ENCODE assay signal across 8 mouse cellular contexts in the genomic region with DNA sequence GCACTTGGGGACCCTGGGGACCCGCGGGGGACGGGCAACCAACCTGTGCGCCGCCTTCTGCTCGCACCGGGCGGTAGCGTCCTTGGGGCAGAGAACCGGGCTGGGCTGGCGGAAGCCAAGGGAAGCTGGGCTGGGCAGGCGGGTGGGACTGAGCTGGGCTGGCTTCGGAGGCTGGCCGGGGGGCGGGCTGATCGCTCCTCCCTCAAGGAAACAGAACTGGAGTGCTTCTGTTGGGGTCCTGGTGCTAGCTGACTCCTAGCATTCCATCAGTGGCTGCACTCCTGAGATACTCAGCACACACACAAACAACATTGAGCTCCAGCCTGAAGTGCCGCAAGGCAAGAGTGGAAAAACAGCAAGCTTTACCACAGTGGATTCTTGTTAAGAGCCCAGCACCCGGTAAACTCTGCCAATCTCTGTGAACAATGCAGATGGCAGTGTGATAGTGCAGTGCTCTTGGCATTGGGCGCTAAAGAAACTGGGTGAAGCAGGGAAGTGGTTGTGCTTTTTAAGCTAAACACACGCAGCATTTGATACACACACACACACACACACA. TPM values are rescaled to one million over a fixed set of nuclear protein-coding genes. Genes with fewer than 3 reads are reported as not detected.
A peak's percentile ranks its signal among the peaks of the same experiment; 100 is the strongest.
DNase-seq lines count a peak whose midpoint lies in the region; ATAC-seq and TF ChIP-seq lines count a peak whose summit lies in the region.

A gene (minus strand): TSS at position 292 of the 556 bp plus-strand sequence.

- H3K9me3 ChIP-seq in embryonic facial prominence, embryonic 15.5 days (replicated peaks) = no peaks in the 10 kb centered on the region
- no peaks in the 10 kb centered on the region for H3K9me3 ChIP-seq in stomach, postnatal 0 days (ENCODE audit: control insufficient read depth, low read length)

- no peak for TF ChIP-seq CTCF in gastrocnemius, adult 2 months (IDR thresholded peaks at IDR 0.05)
- peak; percentile 13; the same call in 1 of the 2 replicates for TF ChIP-seq CTCF in stomach, postnatal 0 days (IDR thresholded peaks at IDR 0.05; ENCODE audit: low read depth)

- 7% methylated on average over 20 of the region's 20 CpGs for WGBS in embryonic facial prominence, embryonic 15.5 days
- WGBS in stomach, postnatal 0 days = 6% methylated on average over 19 of the region's 20 CpGs

- TF ChIP-seq EP300 in stomach, postnatal 0 days (optimal IDR thresholded peaks at IDR 0.05) = no peak

- H3K27me3 ChIP-seq in embryonic facial prominence, embryonic 15.5 days = no peaks in the 10 kb centered on the region
- no peaks in the 10 kb centered on the region for H3K27me3 ChIP-seq in stomach, postnatal 0 days (ENCODE audit: control insufficient read depth, insufficient read depth, low read length)

- H3K27ac ChIP-seq in gastrocnemius, adult 2 months = peak within 1 kb of the TSS; percentile 77
- 0 out of 2 replicates have a peak within 1 kb of the TSS, but pooled peaks have one; percentile 28 for H3K27ac ChIP-seq in embryonic facial prominence, embryonic 15.5 days (replicated peaks)
- no peak within 1 kb of the TSS for H3K27ac ChIP-seq in stomach, postnatal 0 days (replicated peaks)

- H3K4me1 ChIP-seq in embryonic facial prominence, embryonic 15.5 days = peaks cover 19% of the 10 kb centered on the region
- 0 out of 2 replicates have a peak, but pooled peaks cover 6% of the 10 kb centered on the region for H3K4me1 ChIP-seq in stomach, postnatal 0 days (replicated peaks; ENCODE audit: control insufficient read depth, insufficient read depth)

- no peaks in the 10 kb centered on the region for H3K36me3 ChIP-seq in embryonic facial prominence, embryonic 15.5 days
- H3K36me3 ChIP-seq in stomach, postnatal 0 days (ENCODE audit: control insufficient read depth, insufficient read depth, low read length) = no peaks in the 10 kb centered on the region

- peak within 1 kb of the TSS; percentile 64 for H3K4me3 ChIP-seq in gastrocnemius, adult 2 months
- peak within 1 kb of the TSS; percentile 35 for H3K4me3 ChIP-seq in embryonic facial prominence, embryonic 15.5 days (replicated peaks)
- peak within 1 kb of the TSS; percentile 31 for H3K4me3 ChIP-seq in stomach, postnatal 0 days (ENCODE audit: low read depth, low read length)

- ATAC-seq in embryonic facial prominence, embryonic 15.5 days (ENCODE audit: insufficient number of reproducible peaks, low FRiP score, low TSS enrichment, low read depth) = 0 out of 2 replicates have a peak, but pooled peaks have one; percentile 58
- peak; percentile 29 for ATAC-seq in megakaryocyte progenitor cell, adult 5-6 weeks (replicated peaks; ENCODE audit: poor library complexity)
- peak; percentile 63 for ATAC-seq in stomach, postnatal 0 days (ENCODE audit: low FRiP score, low TSS enrichment)

- intact Hi-C loops in gastrocnemius, adult 2 months (cut with DNase I) = no loop called here
- intact Hi-C loops in heart, postnatal 25 days (cut with DNase I) = no loop called here

- no peak within 1 kb of the TSS; the same call in 1 of the 2 replicates for H3K9ac ChIP-seq in embryonic facial prominence, embryonic 15.5 days
- peak within 1 kb of the TSS; percentile 47 for H3K9ac ChIP-seq in stomach, postnatal 0 days (ENCODE audit: low read length)

- H3K4me2 ChIP-seq in embryonic facial prominence, embryonic 15.5 days (replicated peaks) = peak within 1 kb of the TSS; percentile 58
- peak within 1 kb of the TSS; percentile 62 for H3K4me2 ChIP-seq in stomach, postnatal 0 days (replicated peaks; ENCODE audit: low read depth)

- DNase-seq in gastrocnemius, adult 2 months = peak; percentile 61
- no peak for DNase-seq in gastrocnemius, adult 8-10 months (ENCODE audit: low spot score in 2 of 2)
- peak; percentile 38 for DNase-seq in heart, postnatal 25 days (ENCODE audit: low spot score)
- DNase-seq in kidney, postnatal 4 days = peak; percentile 73 to 81
- peak; percentile 64 for DNase-seq in stomach, postnatal 0 days (ENCODE audit: low spot score)
- no peak for DNase-seq in left cerebral cortex, adult 8-10 months (ENCODE audit: low spot score in 2 of 2)

RNA-seq across cellular contexts. Expression of the gene that starts here (rescaled TPM):
- total RNA-seq in gastrocnemius, adult 2 months (2021) = 1 to 10 TPM in 1 of 2 experiments, under 1 TPM in 1; 0.46 to 1.2 TPM
- total RNA-seq in gastrocnemius, adult 8-10 months (2022) = 1 to 10 TPM in 1 of 4 experiments, under 1 TPM in 2, not detected in 1; 0.27 to 1.4 (median 0.58) TPM
- polyA plus RNA-seq in embryonic facial prominence, embryonic 15.5 days (2015; fragmentation: Nextera tagmentation; extraction: Ambion mirVana) = 4.5 and 5.9 TPM in 2 replicates
- total RNA-seq in heart, postnatal 25 days (2021) = 1 to 10 TPM; 1.0 to 1.3 TPM
- total RNA-seq in megakaryocyte progenitor cell, adult 5-6 weeks (2015) = 1.3 and 1.4 TPM in 2 replicates
- total RNA-seq in megakaryocyte progenitor cell, adult 5-6 weeks (2017) = 0.61 TPM in 1 of 2 replicates, not detected in the other
- 1.7 and 2.2 TPM in 2 replicates for polyA plus RNA-seq in stomach, postnatal 0 days (2015; fragmentation: Nextera tagmentation; extraction: Ambion mirVana)
- 1 to 10 TPM; 1.3 to 1.9 (median 1.6) TPM for total RNA-seq in left cerebral cortex, adult 8-10 months (2022)

Comparison
In these comparisons a context has a peak if more than half of its experiments do, and no peak if none do; other contexts are left out.
1. DNase-seq: peak in gastrocnemius, adult 2 months (single experiment), heart, postnatal 25 days (single experiment), kidney, postnatal 4 days (2 of 2) and stomach, postnatal 0 days (single experiment); none in gastrocnemius, adult 8-10 months (0 of 2) and left cerebral cortex, adult 8-10 months (0 of 2).
2. Peak in every context shown above with its lines, with median percentiles within 50 percentile points of each other: H3K4me3 ChIP-seq and ATAC-seq.